ENCODE assay signal across 9 mouse cellular contexts in the genomic region with DNA sequence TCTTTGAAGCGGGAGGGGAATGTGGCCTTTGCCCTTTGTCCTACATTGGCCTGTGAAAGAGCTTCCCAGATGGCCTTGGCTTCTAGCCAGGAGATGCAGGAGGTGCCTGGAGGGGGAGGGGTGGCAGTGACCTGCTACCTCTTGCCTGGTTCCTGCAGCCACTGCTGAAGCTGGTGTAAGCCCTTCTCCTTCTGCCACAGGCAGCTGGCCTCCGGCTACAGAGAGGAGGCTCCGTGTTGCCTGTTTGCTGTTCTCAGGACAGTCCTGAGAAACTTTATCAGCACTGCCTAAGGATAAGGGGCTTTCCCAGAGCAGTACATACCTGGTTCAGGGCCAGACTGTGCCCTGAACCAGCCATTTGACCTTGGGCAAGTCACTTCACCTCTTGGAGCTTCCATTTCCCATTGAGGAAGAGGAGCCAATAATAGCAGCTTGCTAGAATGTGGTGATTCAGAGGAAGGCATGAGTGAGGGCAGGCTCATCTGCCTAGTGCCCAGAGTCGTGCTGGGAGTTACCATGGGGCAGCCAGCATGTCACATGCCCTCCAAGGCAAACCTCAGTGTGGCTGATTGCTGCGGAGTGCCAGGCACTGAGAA. TPM values are rescaled to one million over a fixed set of nuclear protein-coding genes. Genes with fewer than 3 reads are reported as not detected.
DNase-seq lines count a peak whose midpoint lies in the region; ATAC-seq and TF ChIP-seq lines count a peak whose summit lies in the region.
"Had no signal": no experiment of that assay in that cellular context is flagged by ENCODE, and none has a peak within 500 bp of the region (broad histone marks: within the 10 kb centered on the region; RNA-seq: fewer than 3 reads in every experiment).

No protein-coding gene starts in this region.

- H3K36me3 ChIP-seq in thymus, adult 2 months (ENCODE audit: control insufficient read depth, insufficient read depth, low read length): no peaks in the 10 kb centered on the region
- H3K36me3 ChIP-seq in hindbrain, embryonic 14.5 days (replicated peaks; ENCODE audit: control insufficient read depth, insufficient read depth): no peaks in the 10 kb centered on the region
- H3K36me3 ChIP-seq: hindbrain, embryonic 15.5 days had no signal

- 62% methylated on average over 5 of the region's 5 CpGs for WGBS in thymus, adult 2 months
- 58% methylated on average over 5 of the region's 5 CpGs for WGBS in hindbrain, embryonic 14.5 days

- intact Hi-C loops in left cerebral cortex, postnatal 14 days (cut with DNase I): no loop called here
- intact Hi-C loops in left cerebral cortex, adult 2 months (cut with DNase I): no loop called here

- peaks cover 7% of the 10 kb centered on the region for H3K4me1 ChIP-seq in thymus, adult 2 months (replicated peaks; ENCODE audit: control insufficient read depth, insufficient read depth, low read length)
- no peaks in the 10 kb centered on the region; the same call in 1 of the 2 replicates for H3K4me1 ChIP-seq in hindbrain, embryonic 14.5 days (replicated peaks; ENCODE audit: control insufficient read depth, insufficient read depth, low read length)
- H3K4me1 ChIP-seq: hindbrain, embryonic 15.5 days had no signal

- H3K4me2 ChIP-seq in hindbrain, embryonic 14.5 days (replicated peaks): no peak overlapping the region
- H3K4me2 ChIP-seq: hindbrain, embryonic 15.5 days had no signal

- no peaks in the 10 kb centered on the region; the same call in 1 of the 2 replicates for H3K27me3 ChIP-seq in thymus, adult 2 months (ENCODE audit: control insufficient read depth, insufficient read depth, low read length)
- H3K27me3 ChIP-seq in hindbrain, embryonic 14.5 days (ENCODE audit: control insufficient read depth, insufficient read depth, low read length): no peaks in the 10 kb centered on the region
- H3K27me3 ChIP-seq: hindbrain, embryonic 15.5 days had no signal

- H3K4me3 ChIP-seq in left cerebral cortex, adult 2 months: no peak overlapping the region
- H3K4me3 ChIP-seq in thymus, adult 2 months (ENCODE audit: control insufficient read depth, insufficient read depth, low read length): no peak overlapping the region
- no peak overlapping the region for H3K4me3 ChIP-seq in hindbrain, embryonic 14.5 days (replicated peaks; ENCODE audit: low read length)
- H3K4me3 ChIP-seq: hindbrain, embryonic 15.5 days had no signal

- no peak for TF ChIP-seq CTCF in left cerebral cortex, adult 2 months (IDR thresholded peaks at IDR 0.05)
- no peak for TF ChIP-seq CTCF in brain, embryonic 14.5 days (IDR thresholded peaks at IDR 0.05; ENCODE audit: borderline replicate concordance, extremely low read depth, insufficient read depth, insufficient read length)
- no peak for TF ChIP-seq CTCF in thymus, adult 2 months (IDR thresholded peaks at IDR 0.05; ENCODE audit: borderline replicate concordance, control insufficient read depth, extremely low read depth, insufficient read depth, low read length, poor library complexity)

- DNase-seq in left cerebral cortex, postnatal 14 days (ENCODE audit: low spot score in 2 of 2): peak; percentile 14 to 20
- DNase-seq in left cerebral cortex, adult 2 months (ENCODE audit: extremely low spot score in 1 of 2, low spot score in 2 of 2): no peak
- peak; percentile 76 for DNase-seq in brain, embryonic 14.5 days (ENCODE audit: low read depth)
- peak; percentile 67 for DNase-seq in gastrocnemius, postnatal 25 days
- DNase-seq in kidney, adult 9 months: peak; percentile 99
- DNase-seq in lung, postnatal 36 days: peak; percentile 87
- DNase-seq in thymus, adult 2 months: no peak
- no peak for DNase-seq in hindbrain, embryonic 14.5 days (ENCODE audit: low spot score)

- no peak overlapping the region for H3K9ac ChIP-seq in hindbrain, embryonic 14.5 days
- H3K9ac ChIP-seq: hindbrain, embryonic 15.5 days had no signal

- H3K27ac ChIP-seq in left cerebral cortex, adult 2 months: no peak overlapping the region
- no peak overlapping the region for H3K27ac ChIP-seq in thymus, adult 2 months (ENCODE audit: control insufficient read depth, insufficient read depth, low read length)
- no peak overlapping the region for H3K27ac ChIP-seq in hindbrain, embryonic 14.5 days
- H3K27ac ChIP-seq: hindbrain, embryonic 15.5 days had no signal

- no peak for TF ChIP-seq POLR2A in brain, embryonic 14.5 days (IDR thresholded peaks at IDR 0.05; ENCODE audit: borderline replicate concordance, extremely low read depth, insufficient read depth, insufficient read length, poor library complexity, severe bottlenecking)
- no peak for TF ChIP-seq POLR2A in thymus, adult 2 months (IDR thresholded peaks at IDR 0.05; ENCODE audit: control insufficient read depth, extremely low read depth, insufficient read depth, low read length, poor library complexity)

- no peak for ATAC-seq in hindbrain, embryonic 14.5 days (ENCODE audit: low FRiP score)

- H3K9me3 ChIP-seq in hindbrain, embryonic 14.5 days (ENCODE audit: control insufficient read depth, low read length): no peaks in the 10 kb centered on the region
- H3K9me3 ChIP-seq: hindbrain, embryonic 15.5 days had no signal

RNA-seq across cellular contexts. Expression of a gene that starts 15.7 kb away (rescaled TPM):
- 1 to 10 TPM; 7.1 to 8.3 TPM for total RNA-seq in left cerebral cortex, postnatal 14 days (2021)
- 10 to 100 TPM; 12.9 to 14.6 TPM for total RNA-seq in left cerebral cortex, adult 2 months (2021)
- 6.2 and 9.7 TPM in 2 replicates for polyA plus RNA-seq in brain, embryonic 14.5 days (2012; rRNA removed)
- 10 to 100 TPM; 47.9 to 52.3 TPM for total RNA-seq in gastrocnemius, postnatal 25 days (2021)
- 32.8 and 37.6 TPM in 2 replicates for polyA plus RNA-seq in thymus, adult 2 months (2012; rRNA removed)
- polyA plus RNA-seq in hindbrain, embryonic 14.5 days (2014; fragmentation: Nextera tagmentation; extraction: Ambion mirVana): 5.5 and 6.1 TPM in 2 replicates

Comparison
In these comparisons a context has a peak if more than half of its experiments do, and no peak if none do; other contexts are left out.
1. DNase-seq: peak in left cerebral cortex, postnatal 14 days (2 of 2), brain, embryonic 14.5 days (single experiment), gastrocnemius, postnatal 25 days (single experiment), kidney, adult 9 months (single experiment) and lung, postnatal 36 days (single experiment); none in left cerebral cortex, adult 2 months (0 of 2), thymus, adult 2 months (single experiment) and hindbrain, embryonic 14.5 days (single experiment).